Mouse (Mus musculus) G1E (cell line): ENCODE results near the gene Acvr2b. TPM values are rescaled to one million over a fixed set of nuclear protein-coding genes. Genes with fewer than 3 reads are reported as not detected.

Experiments
- ATAC-seq: 2 replicates; pipeline ENCODE4 v1.8.0; 2016; ENCODE audit warnings: mild to moderate bottlenecking; ENCODE audit not compliant: insufficient number of reproducible peaks, poor library complexity, low FRiP score, severe bottlenecking; ENCODE audit errors: extremely low read depth
- DNase-seq: peaks from one replicate; pipeline ENCODE4 v3.0.0; 2012; ENCODE audit warnings: low spot score
- H3K27me3 ChIP-seq: 2 replicates; pipeline ENCODE4 v1.6.1; 2012; ENCODE audit warnings: mild to moderate bottlenecking, low read length, inconsistent platforms; ENCODE audit not compliant: insufficient read depth
- H3K36me3 ChIP-seq: replicated peaks from 2 replicates; pipeline ENCODE3; 2012; ENCODE audit warnings: mild to moderate bottlenecking, inconsistent platforms
- H3K4me1 ChIP-seq: 2 replicates; pipeline ENCODE4 v1.6.1; 2012; ENCODE audit warnings: low read depth, low read length, inconsistent platforms, mixed read lengths; ENCODE audit not compliant: insufficient read depth
- H3K4me3 ChIP-seq: 2 replicates; pipeline ENCODE4 v1.5.1; 2012; ENCODE audit warnings: low read depth, mild to moderate bottlenecking, inconsistent platforms, low read length, moderate library complexity, mixed read lengths
- H3K9me3 ChIP-seq: replicated peaks from 2 replicates; pipeline ENCODE4 v1.6.1; 2012; ENCODE audit warnings: inconsistent platforms
- CTCF ChIP-seq: IDR thresholded peaks from 2 replicates; pipeline ENCODE4 v1.5.1; 2012; ENCODE audit warnings: low read depth, low read length, inconsistent platforms, mixed read lengths
- GATA1 ChIP-seq: IDR thresholded peaks from 2 replicates; pipeline ENCODE4 v1.6.1; 2012; ENCODE audit warnings: borderline replicate concordance, low read length, inconsistent platforms, mixed read lengths
- GATA2 ChIP-seq: IDR thresholded peaks from 2 replicates; pipeline ENCODE4 v1.6.1; 2012; ENCODE audit warnings: low read depth, low read length, inconsistent platforms, borderline replicate concordance
- POLR2AphosphoS5 ChIP-seq: IDR thresholded peaks from 2 replicates; pipeline ENCODE4 v1.6.1; 2012; ENCODE audit warnings: low read depth, low read length, inconsistent platforms; ENCODE audit not compliant: insufficient replicate concordance
- TAL1 ChIP-seq: conservative IDR thresholded peaks from 2 replicates; pipeline ENCODE4 v1.6.1; 2012; ENCODE audit warnings: low read depth, low read length, inconsistent platforms, mixed read lengths
- polyA plus RNA-seq: library from polyadenylated mRNA; stranded (reverse); fragments of >175 nt; gene quantifications from 2 replicates; pipeline ENCODE4 v1.2.3, GENCODE M21; 2012
- total RNA-seq, 2 experiments: library from RNA; stranded (forward) in 1 of 2; stranded (reverse) in 1 of 2; fragments of 200-1000 nt in 1 of 2; fragments of >200 nt in 1 of 2; fragmentation: Nextera tagmentation in 1 of 2; gene quantifications; 2 replicates each; pipeline ENCODE4 v1.2.3; 2014 to 2017

The Acvr2b gene
- 3.3 and 3.5 TPM in 2 replicates for total RNA-seq (2014; fragmentation: Nextera tagmentation)
- total RNA-seq (2017): 2.7 and 3.2 TPM in 2 replicates
- polyA plus RNA-seq: 5.0 and 5.1 TPM in 2 replicates

- Histone ChIP-seq H3K4me1 (peaks cover 34% of the 10 kb centered on the region), H3K4me3 (peak within 1 kb of the TSS; percentile 77), H3K9me3 (peaks cover 2% of the 10 kb centered on the region; the same call in 1 of the 2 replicates), H3K27me3 (peaks cover 19% of the 10 kb centered on the region), H3K36me3 (no peaks in the 10 kb centered on the region)
- TF ChIP-seq GATA1 (no peak), POLR2AphosphoS5 (no peak), CTCF (no peak), TAL1 (no peak), GATA2 (no peak)
- DNase-seq: peak; percentile 86
- peak; percentile 95 for ATAC-seq
These were observed at the start of gene Acvr2b for GRCm38 (mm10) chr9:119401801-119402214. Gene Acvr2b (plus strand): TSS chr9:119402118.

- TF ChIP-seq TAL1 (no peak), GATA1 (no peak), GATA2 (no peak)
- DNase-seq: no peak
- ATAC-seq: no peak
- no peak overlapping the region for H3K4me3 ChIP-seq
- peaks cover 17% of the 10 kb centered on the region for H3K4me1 ChIP-seq
- no peaks in the 10 kb centered on the region for H3K9me3 ChIP-seq
- peaks cover 22% of the 10 kb centered on the region for H3K36me3 ChIP-seq
- H3K27me3 ChIP-seq: no peaks in the 10 kb centered on the region
These were observed 48.0 kb upstream of the Acvr2b start for GRCm38 (mm10) chr9:119353926-119354325.

- ATAC-seq (no peak), DNase-seq (no peak)
- Histone ChIP-seq H3K9me3 (no peaks in the 10 kb centered on the region), H3K27me3 (no peaks in the 10 kb centered on the region), H3K4me1 (peaks cover 17% of the 10 kb centered on the region), H3K36me3 (peaks cover 29% of the 10 kb centered on the region), H3K4me3 (no peak overlapping the region)
- TF ChIP-seq CTCF (no peak), TAL1 (no peak), GATA2 (no peak), GATA1 (no peak), POLR2AphosphoS5 (no peak)
These were observed 46.0 kb upstream of the Acvr2b start for GRCm38 (mm10) chr9:119355943-119356342.

- peak; percentile 89 for DNase-seq
- peaks cover 33% of the 10 kb centered on the region for H3K36me3 ChIP-seq
- peaks cover 17% of the 10 kb centered on the region for H3K4me1 ChIP-seq
- peak; percentile 91 for ATAC-seq
- H3K27me3 ChIP-seq: no peaks in the 10 kb centered on the region
- no peak for TF ChIP-seq GATA1
- TF ChIP-seq CTCF: peak; percentile 61
- H3K4me3 ChIP-seq: peak within 1 kb of the TSS; percentile 84
- H3K9me3 ChIP-seq: no peaks in the 10 kb centered on the region
These were observed 44.4 kb upstream of the Acvr2b start, which contains the start of gene Xylb for GRCm38 (mm10) chr9:119357331-119358057. Gene Xylb (plus strand): TSS chr9:119357381.

GRCm38 (mm10) chr9:119358058-119358429 lies 43.9 kb upstream of the Acvr2b start:
- H3K36me3 ChIP-seq: peaks cover 39% of the 10 kb centered on the region
- peak overlapping the region; percentile 84 for H3K4me3 ChIP-seq
- no peaks in the 10 kb centered on the region for H3K27me3 ChIP-seq
- H3K9me3 ChIP-seq: no peaks in the 10 kb centered on the region
- ATAC-seq: no peak
- TF ChIP-seq POLR2AphosphoS5 (no peak), TAL1 (no peak), GATA1 (no peak), GATA2 (no peak), CTCF (no peak)
- peaks cover 17% of the 10 kb centered on the region for H3K4me1 ChIP-seq
- DNase-seq: no peak

- H3K9me3 ChIP-seq: no peaks in the 10 kb centered on the region
- DNase-seq (no peak), ATAC-seq (no peak)
- no peak for TF ChIP-seq TAL1
- no peak overlapping the region for H3K4me3 ChIP-seq
- peaks cover 14% of the 10 kb centered on the region for H3K4me1 ChIP-seq
- H3K27me3 ChIP-seq: no peaks in the 10 kb centered on the region
- H3K36me3 ChIP-seq: peaks cover 69% of the 10 kb centered on the region
These were observed 40.5 kb upstream of the Acvr2b start for GRCm38 (mm10) chr9:119361416-119361815.
